ENCODE assay signal across 8 mouse cellular contexts in the genomic region with DNA sequence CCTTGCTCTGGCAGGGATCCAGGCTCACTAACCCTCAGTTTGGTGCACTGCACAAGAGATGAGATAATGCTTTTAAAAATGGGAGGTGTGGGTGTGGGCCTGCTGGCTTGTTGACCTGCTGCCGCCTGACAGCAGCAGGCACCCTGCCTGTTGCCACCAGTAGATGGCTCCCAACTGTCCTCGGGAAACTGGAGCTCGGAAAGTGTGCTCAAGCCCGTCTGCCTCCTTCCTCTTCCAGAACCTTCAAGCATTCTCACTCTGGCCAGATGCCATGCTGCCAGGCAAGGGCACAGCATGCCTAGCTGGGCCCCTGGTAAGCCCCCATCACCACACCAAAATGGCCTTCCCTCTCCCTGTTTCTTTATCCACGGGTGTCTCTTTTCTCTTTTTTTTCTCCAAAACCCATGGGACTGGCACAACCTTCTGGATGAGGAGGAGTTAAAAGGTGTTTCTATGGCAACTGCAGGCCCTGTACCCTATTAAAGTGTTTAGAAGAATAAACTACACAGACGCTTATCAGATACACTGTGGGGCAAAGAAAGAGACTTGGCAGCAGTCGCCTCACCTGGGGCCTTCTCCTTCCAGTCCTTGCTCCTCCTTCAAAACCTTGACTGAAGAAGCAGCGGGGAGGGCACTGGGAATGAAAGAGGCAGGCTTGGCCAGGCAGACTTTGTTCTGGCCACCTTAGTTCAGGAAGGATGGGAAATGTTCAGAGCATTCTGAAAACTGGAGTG. TPM values are rescaled to one million over a fixed set of nuclear protein-coding genes. Genes with fewer than 3 reads are reported as not detected.
A peak's percentile ranks its signal among the peaks of the same experiment; 100 is the strongest.
DNase-seq lines count a peak whose midpoint lies in the region; ATAC-seq and TF ChIP-seq lines count a peak whose summit lies in the region.

No protein-coding gene starts in this region.

- TF ChIP-seq POLR2A in thymus, adult 2 months (IDR thresholded peaks at IDR 0.05; ENCODE audit: control insufficient read depth, extremely low read depth, insufficient read depth, low read length, poor library complexity): no peak

- peak; percentile 59 for DNase-seq in 416B (ENCODE audit: low read depth)
- peak; percentile 74 for DNase-seq in forebrain, embryonic 11.5 days (ENCODE audit: low spot score)
- peak; percentile 89 for DNase-seq in kidney, postnatal 10 days
- DNase-seq in liver, embryonic 11.5 days (ENCODE audit: low spot score): peak; percentile 49
- peak; percentile 69 for DNase-seq in neural tube, embryonic 10.5 days (ENCODE audit: extremely low spot score, low spot score)
- peak; percentile 19 for DNase-seq in thymus, adult 2 months

- H3K27me3 ChIP-seq in forebrain, embryonic 11.5 days (ENCODE audit: control insufficient read depth, insufficient read depth, low read length): peaks cover 2% of the 10 kb centered on the region; the same call in 1 of the 2 replicates
- H3K27me3 ChIP-seq in heart, embryonic 14.5 days (ENCODE audit: control insufficient read depth, insufficient read depth, low read length): no peaks in the 10 kb centered on the region; the same call in 1 of the 2 replicates
- H3K27me3 ChIP-seq in liver, embryonic 11.5 days (replicated peaks; ENCODE audit: control insufficient read depth, insufficient read depth, low read length): peaks cover 11% of the 10 kb centered on the region; the same call in 1 of the 2 replicates
- H3K27me3 ChIP-seq in thymus, adult 2 months (ENCODE audit: control insufficient read depth, insufficient read depth, low read length): peaks cover 2% of the 10 kb centered on the region; the same call in 1 of the 2 replicates

- no peak overlapping the region for H3K4me2 ChIP-seq in forebrain, embryonic 11.5 days (ENCODE audit: low read depth, low read length, severe bottlenecking)
- H3K4me2 ChIP-seq in heart, embryonic 14.5 days (ENCODE audit: low read length): peak overlapping the region; percentile 92
- H3K4me2 ChIP-seq in liver, embryonic 11.5 days: peak overlapping the region; percentile 98; the same call in 1 of the 2 replicates

- peaks cover 27% of the 10 kb centered on the region for H3K4me1 ChIP-seq in brown adipose tissue, adult 24 weeks (ENCODE audit: control insufficient read depth, insufficient read depth, insufficient read length, low read length)
- H3K4me1 ChIP-seq in forebrain, embryonic 11.5 days (replicated peaks; ENCODE audit: control insufficient read depth, insufficient read depth, low read length): peaks cover 14% of the 10 kb centered on the region
- peaks cover 16 to 27% of the 10 kb centered on the region in 2 experiments for H3K4me1 ChIP-seq in heart, embryonic 14.5 days (ENCODE audit: control insufficient read depth in 2 of 2, insufficient read depth in 2 of 2, low read length in 2 of 2)
- H3K4me1 ChIP-seq in liver, embryonic 11.5 days (replicated peaks; ENCODE audit: control insufficient read depth, insufficient read depth, low read length): peaks cover 18% of the 10 kb centered on the region; the same call in 1 of the 2 replicates
- peaks cover 3% of the 10 kb centered on the region; the same call in 1 of the 2 replicates for H3K4me1 ChIP-seq in thymus, adult 2 months (replicated peaks; ENCODE audit: control insufficient read depth, insufficient read depth, low read length)

- peak overlapping the region; percentile 97 for H3K27ac ChIP-seq in brown adipose tissue, adult 24 weeks (replicated peaks; ENCODE audit: low read depth, low read length)
- H3K27ac ChIP-seq in forebrain, embryonic 11.5 days (ENCODE audit: low read depth, low read length): no peak overlapping the region
- H3K27ac ChIP-seq in heart, embryonic 14.5 days (replicated peaks in 1 of 2; ENCODE audit: control insufficient read depth in 1 of 2, insufficient read depth in 1 of 2, low read depth in 2 of 2, low read length in 2 of 2): peak overlapping the region; percentile 88
- H3K27ac ChIP-seq in liver, embryonic 11.5 days (ENCODE audit: low read depth, low read length): no peak overlapping the region
- H3K27ac ChIP-seq in thymus, adult 2 months (ENCODE audit: control insufficient read depth, insufficient read depth, low read length): no peak overlapping the region

- ATAC-seq in forebrain, embryonic 11.5 days (replicated peaks; ENCODE audit: low FRiP score): no peak
- peak; percentile 36; the same call in 1 of the 2 replicates for ATAC-seq in heart, embryonic 14.5 days (ENCODE audit: insufficient number of reproducible peaks, insufficient read depth, low FRiP score, low read depth)
- ATAC-seq in liver, embryonic 11.5 days (replicated peaks; ENCODE audit: low FRiP score): peak; percentile 80

- no peaks in the 10 kb centered on the region for H3K9me3 ChIP-seq in forebrain, embryonic 11.5 days (ENCODE audit: control insufficient read depth, low read length)
- H3K9me3 ChIP-seq in heart, embryonic 14.5 days (ENCODE audit: control insufficient read depth, low read length): no peaks in the 10 kb centered on the region
- no peaks in the 10 kb centered on the region for H3K9me3 ChIP-seq in liver, embryonic 11.5 days (ENCODE audit: control insufficient read depth, low read length)

- no peaks in the 10 kb centered on the region for H3K36me3 ChIP-seq in forebrain, embryonic 11.5 days (ENCODE audit: control insufficient read depth, insufficient read depth, low read length)
- peaks cover 32% of the 10 kb centered on the region for H3K36me3 ChIP-seq in heart, embryonic 14.5 days (ENCODE audit: control insufficient read depth, insufficient read depth, low read length)
- H3K36me3 ChIP-seq in liver, embryonic 11.5 days (ENCODE audit: control insufficient read depth, insufficient read depth, low read length): no peaks in the 10 kb centered on the region
- H3K36me3 ChIP-seq in thymus, adult 2 months (ENCODE audit: control insufficient read depth, insufficient read depth, low read length): no peaks in the 10 kb centered on the region

- TF ChIP-seq CTCF in thymus, adult 2 months (IDR thresholded peaks at IDR 0.05; ENCODE audit: borderline replicate concordance, control insufficient read depth, extremely low read depth, insufficient read depth, low read length, poor library complexity): peak; percentile 28; the same call in 1 of the 2 replicates

- 24% methylated on average over 8 of the region's 8 CpGs for WGBS in forebrain, embryonic 11.5 days
- 27% methylated on average over 8 of the region's 8 CpGs for whole genome bisulfite sequencing in heart, embryonic 14.5 days
- WGBS in liver, embryonic 11.5 days: 27% methylated on average over 8 of the region's 8 CpGs
- 40% methylated on average over 8 of the region's 8 CpGs for WGBS in thymus, adult 2 months

- peak overlapping the region; percentile 69 for H3K4me3 ChIP-seq in brown adipose tissue, adult 24 weeks (ENCODE audit: insufficient read depth, low read depth, low read length)
- H3K4me3 ChIP-seq in forebrain, embryonic 11.5 days (ENCODE audit: low read depth, low read length): no peak overlapping the region
- peak overlapping the region; percentile 77 to 79 for H3K4me3 ChIP-seq in heart, embryonic 14.5 days (ENCODE audit: control insufficient read depth in 1 of 2, insufficient read depth in 1 of 2, low read depth in 1 of 2, low read length in 2 of 2)
- H3K4me3 ChIP-seq in liver, embryonic 11.5 days (ENCODE audit: low read depth, low read length): no peak overlapping the region
- no peak overlapping the region for H3K4me3 ChIP-seq in thymus, adult 2 months (ENCODE audit: control insufficient read depth, insufficient read depth, low read length)

- no peak overlapping the region for H3K9ac ChIP-seq in forebrain, embryonic 11.5 days (ENCODE audit: low read length)
- peak overlapping the region; percentile 94 for H3K9ac ChIP-seq in heart, embryonic 14.5 days (ENCODE audit: low read length)
- no peak overlapping the region for H3K9ac ChIP-seq in liver, embryonic 11.5 days (ENCODE audit: low read depth, low read length)

RNA-seq across cellular contexts. Expression of gene Timp3, which starts 2.8 kb away (rescaled TPM):
- polyA plus RNA-seq in brown adipose tissue, adult 24 weeks (2012; ENCODE audit: insufficient read depth, insufficient read length, missing spikeins): 63.4 and 130 TPM in 2 replicates
- 20.4 and 21.1 TPM in 2 replicates for polyA plus RNA-seq in forebrain, embryonic 11.5 days (2014; fragmentation: Nextera tagmentation; extraction: Ambion mirVana)
- 91.0 and 92.7 TPM in 2 replicates for polyA plus RNA-seq in heart, embryonic 14.5 days (2014; fragmentation: Nextera tagmentation; extraction: Ambion mirVana)
- 32.3 and 33.2 TPM in 2 replicates for polyA plus RNA-seq in liver, embryonic 11.5 days (2014; fragmentation: Nextera tagmentation; extraction: Ambion mirVana)
- polyA plus RNA-seq in thymus, adult 2 months (2012; rRNA removed): 30.5 and 39.7 TPM in 2 replicates

Comparison
In these comparisons a context has a peak if more than half of its experiments do, and no peak if none do; other contexts are left out.
1. DNase-seq: peak in every context shown above with its lines; median percentile 89 in kidney, postnatal 10 days; 74 in forebrain, embryonic 11.5 days; 69 in neural tube, embryonic 10.5 days; 59 in 416B; 49 in liver, embryonic 11.5 days; 19 in thymus, adult 2 months.
2. H3K27ac ChIP-seq: peak in brown adipose tissue, adult 24 weeks (single experiment) and heart, embryonic 14.5 days (2 of 2); none in forebrain, embryonic 11.5 days (single experiment), liver, embryonic 11.5 days (single experiment) and thymus, adult 2 months (single experiment).
3. H3K4me3 ChIP-seq: peak in brown adipose tissue, adult 24 weeks (single experiment) and heart, embryonic 14.5 days (2 of 2); none in forebrain, embryonic 11.5 days (single experiment), liver, embryonic 11.5 days (single experiment) and thymus, adult 2 months (single experiment).